Mouse (Mus musculus): Measurements from ENCODE around the gene Itpkb. TPM values are rescaled to one million over a fixed set of nuclear protein-coding genes. Genes with fewer than 3 reads are reported as not detected.

Itpkb gene
- 14.1 and 14.9 TPM in 2 replicates for polyA plus RNA-seq (2012; rRNA removed)

DNA sequence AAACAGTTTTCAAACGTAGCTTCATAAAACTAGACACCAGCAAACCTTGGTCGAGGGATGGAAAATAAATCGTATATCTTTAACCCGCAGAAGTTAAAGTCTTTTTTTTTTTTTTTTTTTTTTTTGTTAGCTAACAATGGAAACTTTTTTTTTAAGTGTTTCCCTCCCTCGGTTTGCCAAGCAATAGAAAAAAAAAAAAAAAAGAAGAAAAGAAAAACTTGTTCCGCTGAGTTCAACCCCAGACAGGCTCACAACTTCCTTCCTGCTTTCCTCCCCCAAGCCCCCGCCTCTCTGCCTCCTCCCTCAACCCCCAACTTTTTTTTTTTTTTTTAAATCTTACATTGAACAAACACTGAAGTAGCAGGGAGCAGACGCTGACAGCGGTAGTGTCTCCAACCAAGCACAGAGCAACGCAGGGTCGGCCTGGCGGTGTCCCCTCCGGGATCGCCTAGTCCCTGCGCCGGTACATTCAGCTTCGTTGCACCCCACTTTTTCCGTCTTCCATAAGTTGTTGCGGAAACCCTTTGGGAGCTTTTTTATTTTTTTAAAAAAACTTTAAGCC lies at the start of gene Itpkb:
Gene Itpkb, plus strand, starts transcription at position 341 of the 562 bp plus-strand sequence.
- H3K4me1 ChIP-seq (ENCODE audit: control insufficient read depth, insufficient read depth, low read length), result peaks cover 13% of the 10 kb centered on the region
- 3% methylated on average over 19 of the region's 19 CpGs for WGBS
- peak within 1 kb of the TSS; percentile 97 for H3K4me3 ChIP-seq (ENCODE audit: insufficient read depth, low read depth, low read length)
- peak within 1 kb of the TSS; percentile 97 for H3K27ac ChIP-seq (ENCODE audit: insufficient read depth, low read depth, low read length)
- peak; percentile 49 for TF ChIP-seq POLR2A (IDR thresholded peaks at IDR 0.05; ENCODE audit: low read depth, low read length)
- no peak for TF ChIP-seq CTCF (conservative IDR thresholded peaks at IDR 0.05; ENCODE audit: insufficient read depth, insufficient read length, low read depth, low read length)
- DNase-seq, result peak; percentile 80
- H3K36me3 ChIP-seq (ENCODE audit: control insufficient read depth, insufficient read depth, low read length), result peaks cover 2% of the 10 kb centered on the region; the same call in 1 of the 2 replicates
- H3K27me3 ChIP-seq (replicated peaks; ENCODE audit: control insufficient read depth, insufficient read depth, low read length), result no peaks in the 10 kb centered on the region

DNA sequence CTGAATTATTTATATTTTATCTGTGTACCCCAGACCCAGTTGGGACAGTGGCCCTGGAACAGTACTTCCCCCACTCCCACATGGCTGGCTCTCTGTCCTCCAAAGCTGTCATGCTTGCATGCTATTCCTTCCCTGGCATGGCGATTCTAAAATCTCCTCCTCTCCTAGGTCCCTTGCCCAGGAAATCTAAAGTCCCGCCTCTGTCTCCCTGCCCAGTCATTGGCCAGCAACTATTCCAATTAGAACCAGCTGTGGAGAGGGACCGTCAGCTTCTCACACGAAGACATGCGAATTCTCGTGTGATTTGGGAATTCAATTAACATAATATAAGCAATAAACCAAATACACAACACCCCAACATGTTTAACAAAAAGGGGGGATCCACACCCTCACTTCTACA lies 47.7 kb upstream of the Itpkb start:
- TF ChIP-seq CTCF (conservative IDR thresholded peaks at IDR 0.05; ENCODE audit: insufficient read depth, insufficient read length, low read depth, low read length), result no peak
- TF ChIP-seq POLR2A (IDR thresholded peaks at IDR 0.05; ENCODE audit: low read depth, low read length), result no peak
- DNase-seq, result no peak
- WGBS, result 58% methylated on average over 6 of the region's 6 CpGs
- Histone ChIP-seq H3K27ac (ENCODE audit: insufficient read depth, low read depth, low read length) (no peak overlapping the region), H3K36me3 (ENCODE audit: control insufficient read depth, insufficient read depth, low read length) (no peaks in the 10 kb centered on the region), H3K27me3 (replicated peaks; ENCODE audit: control insufficient read depth, insufficient read depth, low read length) (no peaks in the 10 kb centered on the region), H3K4me3 (ENCODE audit: insufficient read depth, low read depth, low read length) (no peak overlapping the region), H3K4me1 (ENCODE audit: control insufficient read depth, insufficient read depth, low read length) (peaks cover 19% of the 10 kb centered on the region)

DNA sequence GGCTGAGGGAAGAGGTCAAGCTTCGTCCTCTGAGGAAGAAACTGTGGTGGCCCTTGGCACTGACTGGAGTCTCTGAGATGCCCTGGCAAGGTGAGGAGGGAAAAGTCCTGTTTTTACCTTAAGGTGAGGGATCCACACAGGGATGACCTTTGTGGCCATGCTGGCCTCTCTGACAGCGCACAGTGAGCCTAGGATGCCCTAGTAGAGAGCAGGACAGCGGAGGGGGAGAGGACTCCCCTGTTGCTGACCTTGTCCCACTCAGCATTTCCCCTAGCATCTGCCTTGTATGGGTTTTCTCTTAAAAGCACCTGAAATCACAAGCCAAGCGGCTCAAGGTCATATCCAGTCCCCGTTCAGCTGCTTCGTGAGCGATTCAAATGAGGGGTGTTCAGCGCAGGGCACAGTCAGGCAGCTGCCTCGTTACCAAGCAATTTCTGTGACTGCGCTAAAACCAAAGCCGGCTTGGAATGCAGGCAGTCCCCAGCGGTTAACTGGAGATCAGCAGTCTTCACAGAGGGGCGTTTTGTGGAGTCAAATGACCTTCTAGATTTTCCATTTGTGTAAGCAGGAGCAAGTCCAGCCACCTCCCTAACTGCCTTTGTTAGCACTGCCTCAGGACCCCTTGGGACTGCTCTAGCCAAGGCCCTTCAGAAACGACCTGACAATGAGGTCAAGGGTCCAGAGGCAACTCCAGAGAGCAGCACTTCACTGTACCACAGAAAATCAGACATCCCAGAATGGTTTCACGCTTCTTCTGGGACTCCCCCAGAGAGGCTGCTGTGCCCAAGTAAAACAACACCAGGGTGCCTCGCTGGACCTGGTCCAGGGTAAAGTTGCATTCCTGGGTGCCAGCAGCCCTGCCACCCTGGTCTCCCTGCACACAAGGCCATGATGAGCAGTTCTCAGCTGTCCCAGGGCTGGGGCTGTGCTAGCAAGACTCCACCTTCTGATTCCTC lies 46.2 kb upstream of the Itpkb start:
- 38% methylated on average over 16 of the region's 16 CpGs for WGBS
- Histone ChIP-seq H3K27ac (ENCODE audit: insufficient read depth, low read depth, low read length) (peak overlapping the region; percentile 84), H3K36me3 (ENCODE audit: control insufficient read depth, insufficient read depth, low read length) (no peaks in the 10 kb centered on the region), H3K4me3 (ENCODE audit: insufficient read depth, low read depth, low read length) (no peak overlapping the region), H3K27me3 (replicated peaks; ENCODE audit: control insufficient read depth, insufficient read depth, low read length) (no peaks in the 10 kb centered on the region), H3K4me1 (ENCODE audit: control insufficient read depth, insufficient read depth, low read length) (peaks cover 19% of the 10 kb centered on the region)
- TF ChIP-seq POLR2A (IDR thresholded peaks at IDR 0.05; ENCODE audit: low read depth, low read length) (no peak), CTCF (conservative IDR thresholded peaks at IDR 0.05; ENCODE audit: insufficient read depth, insufficient read length, low read depth, low read length) (no peak; the same call in 1 of the 2 replicates)
- DNase-seq, result peak; percentile 71

DNA sequence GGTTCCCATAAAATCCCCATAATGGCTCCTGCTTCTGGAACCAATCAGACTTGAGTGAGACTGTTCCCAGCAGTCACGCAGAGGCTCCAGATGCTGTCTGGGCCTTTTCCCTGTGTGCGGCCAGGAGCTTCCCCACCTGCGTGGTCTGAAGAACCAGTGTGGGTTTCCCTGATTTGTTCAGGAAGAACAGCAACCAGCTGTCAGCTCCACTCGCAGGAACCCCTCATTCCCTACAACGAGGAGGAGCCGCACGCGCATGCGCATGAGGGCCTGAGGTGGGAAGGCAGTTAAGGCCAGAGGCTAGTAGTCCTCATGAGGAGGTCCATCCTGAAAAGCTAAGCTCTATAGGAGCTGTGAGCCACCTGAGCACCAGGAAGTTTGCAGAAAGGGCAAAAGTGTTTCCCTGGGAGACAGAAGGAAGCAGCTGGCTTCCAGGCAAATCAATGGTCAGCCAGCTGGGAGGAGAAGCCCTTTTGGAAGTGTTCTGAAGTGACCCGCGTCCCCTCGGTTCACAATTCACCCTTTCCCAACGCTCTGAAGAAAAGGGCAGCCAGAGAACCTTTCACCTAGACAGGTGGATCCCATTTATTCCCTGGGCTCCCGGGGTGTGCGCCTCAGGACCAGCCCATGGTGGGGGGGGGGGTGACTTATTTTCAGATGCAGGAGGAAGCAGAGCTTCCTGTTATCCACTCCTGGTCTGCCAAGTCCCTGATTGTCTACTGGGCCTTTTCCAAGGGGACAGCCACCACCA lies 44.0 kb upstream of the Itpkb start:
- Histone ChIP-seq H3K27me3 (replicated peaks; ENCODE audit: control insufficient read depth, insufficient read depth, low read length) (no peaks in the 10 kb centered on the region), H3K27ac (ENCODE audit: insufficient read depth, low read depth, low read length) (peak overlapping the region; percentile 4; the same call in 1 of the 2 replicates)

DNA sequence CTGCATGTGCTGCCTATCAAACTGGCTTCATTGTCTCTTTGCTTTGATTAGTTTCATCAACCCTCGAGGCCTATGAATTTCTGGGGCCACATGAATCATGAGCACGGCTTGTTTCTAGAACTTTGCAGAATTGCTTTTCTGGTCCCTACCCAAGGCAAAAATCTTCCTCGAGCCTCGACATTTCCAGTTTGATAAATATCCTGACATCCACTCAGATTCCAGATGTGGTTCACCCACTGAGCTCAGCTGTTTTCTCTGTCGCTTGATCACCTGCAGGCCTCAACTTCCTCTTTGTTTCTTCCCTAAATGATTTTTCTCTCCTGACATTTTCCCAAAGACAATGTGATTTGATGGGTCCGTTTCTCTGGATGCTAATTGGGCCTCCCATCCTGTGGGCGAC lies 42.1 kb upstream of the Itpkb start:
- Histone ChIP-seq H3K27ac (ENCODE audit: insufficient read depth, low read depth, low read length) (no peak overlapping the region), H3K4me3 (ENCODE audit: insufficient read depth, low read depth, low read length) (no peak overlapping the region), H3K36me3 (ENCODE audit: control insufficient read depth, insufficient read depth, low read length) (no peaks in the 10 kb centered on the region), H3K4me1 (ENCODE audit: control insufficient read depth, insufficient read depth, low read length) (peaks cover 12% of the 10 kb centered on the region), H3K27me3 (replicated peaks; ENCODE audit: control insufficient read depth, insufficient read depth, low read length) (no peaks in the 10 kb centered on the region)
- WGBS, result 91% methylated on average over 7 of the region's 7 CpGs
- no peak for DNase-seq
- TF ChIP-seq CTCF (conservative IDR thresholded peaks at IDR 0.05; ENCODE audit: insufficient read depth, insufficient read length, low read depth, low read length), result no peak
- TF ChIP-seq POLR2A (IDR thresholded peaks at IDR 0.05; ENCODE audit: low read depth, low read length), result no peak

More for the DNA sequence above, 44.0 kb upstream of the Itpkb start:
- TF ChIP-seq CTCF (conservative IDR thresholded peaks at IDR 0.05; ENCODE audit: insufficient read depth, insufficient read length, low read depth, low read length) (no peak), POLR2A (IDR thresholded peaks at IDR 0.05; ENCODE audit: low read depth, low read length) (no peak)
- peaks cover 12% of the 10 kb centered on the region for H3K4me1 ChIP-seq (ENCODE audit: control insufficient read depth, insufficient read depth, low read length)
- no peaks in the 10 kb centered on the region for H3K36me3 ChIP-seq (ENCODE audit: control insufficient read depth, insufficient read depth, low read length)
- 51% methylated on average over 15 of the region's 15 CpGs for WGBS
- H3K4me3 ChIP-seq (ENCODE audit: insufficient read depth, low read depth, low read length), result no peak overlapping the region
- DNase-seq, result peak; percentile 65

DNA sequence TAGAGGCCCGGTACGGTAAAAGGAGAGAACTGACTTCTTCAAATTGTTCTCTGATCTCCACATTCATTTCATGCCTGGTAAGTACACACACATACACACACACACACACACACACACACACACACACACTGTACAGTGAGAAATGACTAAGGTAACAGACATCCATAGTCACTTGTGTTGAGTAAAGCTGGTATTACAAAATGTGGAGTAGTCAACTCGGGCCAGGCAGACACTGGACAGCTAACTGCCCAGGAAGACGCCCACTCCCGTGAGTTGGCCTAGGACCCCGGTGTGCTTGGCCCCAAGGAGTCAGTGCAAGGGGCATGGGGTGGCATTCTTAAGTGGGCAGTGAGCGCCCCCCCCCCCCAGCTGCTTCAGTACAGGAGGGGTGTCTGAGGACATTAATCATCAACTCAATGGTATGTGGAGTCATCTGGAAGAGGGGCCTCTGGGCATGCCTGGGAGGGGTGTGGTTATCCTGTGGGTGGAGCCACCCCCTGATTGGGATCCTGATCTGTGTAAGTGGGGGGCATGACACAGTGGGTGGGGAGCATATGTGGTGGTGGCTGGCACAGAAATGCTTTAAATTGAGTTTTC lies 41.3 kb upstream of the Itpkb start:
- TF ChIP-seq CTCF (conservative IDR thresholded peaks at IDR 0.05; ENCODE audit: insufficient read depth, insufficient read length, low read depth, low read length) (no peak), POLR2A (IDR thresholded peaks at IDR 0.05; ENCODE audit: low read depth, low read length) (no peak)

More for the DNA sequence above, 41.3 kb upstream of the Itpkb start:
- DNase-seq, result no peak
- no peak overlapping the region for H3K27ac ChIP-seq (ENCODE audit: insufficient read depth, low read depth, low read length)
- 48% methylated on average over 7 of the region's 7 CpGs for WGBS
- H3K36me3 ChIP-seq (ENCODE audit: control insufficient read depth, insufficient read depth, low read length), result no peaks in the 10 kb centered on the region
- no peak overlapping the region for H3K4me3 ChIP-seq (ENCODE audit: insufficient read depth, low read depth, low read length)
- H3K4me1 ChIP-seq (ENCODE audit: control insufficient read depth, insufficient read depth, low read length), result peaks cover 6% of the 10 kb centered on the region
- no peaks in the 10 kb centered on the region for H3K27me3 ChIP-seq (replicated peaks; ENCODE audit: control insufficient read depth, insufficient read depth, low read length)
